Mouse (Mus musculus): Measurements from ENCODE around the gene Igfn1. TPM values are rescaled to one million over a fixed set of nuclear protein-coding genes. Genes with fewer than 3 reads are reported as not detected.

The Igfn1 gene
- total RNA-seq, 2 experiments from 2014 or later = not detected

DNA sequence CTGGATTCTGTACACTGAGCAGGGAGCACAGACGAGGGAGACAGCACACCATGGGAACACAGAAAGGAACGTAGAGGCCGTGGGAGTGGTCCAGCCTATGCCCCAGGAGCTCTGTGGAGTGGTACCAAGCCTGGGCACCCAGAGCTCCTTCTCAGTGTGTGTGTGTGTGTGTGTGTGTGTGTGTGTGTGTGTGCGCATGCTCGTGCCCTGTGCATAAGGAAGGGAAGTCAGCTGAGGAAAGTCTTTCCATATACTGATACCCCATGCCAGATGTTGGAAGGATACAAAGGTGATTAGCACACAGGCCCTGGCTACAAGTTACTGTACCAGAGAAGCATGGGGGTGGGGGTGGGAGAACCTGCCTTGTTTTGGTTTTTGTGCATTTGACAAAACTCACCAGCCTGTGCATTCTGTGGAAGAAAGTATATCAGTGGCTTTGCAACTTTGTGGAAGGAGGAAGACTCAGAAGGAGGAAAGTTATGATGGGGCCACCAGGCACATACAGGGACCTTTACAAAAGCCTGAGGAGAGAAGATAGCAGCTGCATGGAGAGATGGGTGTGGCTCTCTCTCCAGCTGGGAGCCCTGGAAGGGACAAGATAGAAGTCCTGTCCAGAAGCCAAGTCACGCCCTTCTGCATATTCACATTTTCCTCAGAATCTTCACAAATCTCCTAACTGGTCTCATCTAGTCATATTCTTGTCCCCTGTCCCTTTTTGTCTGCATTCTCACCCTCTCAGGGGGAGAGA lies 64.7 kb downstream of the Igfn1 start:
- intact Hi-C loops (cut with DNase I) = loop anchor here (5.0 to 10.0 kb wide), 2 partner anchors 59 to 227 kb away; no protein-coding TSS in a partner anchor
- DNase-seq = no peak

DNA sequence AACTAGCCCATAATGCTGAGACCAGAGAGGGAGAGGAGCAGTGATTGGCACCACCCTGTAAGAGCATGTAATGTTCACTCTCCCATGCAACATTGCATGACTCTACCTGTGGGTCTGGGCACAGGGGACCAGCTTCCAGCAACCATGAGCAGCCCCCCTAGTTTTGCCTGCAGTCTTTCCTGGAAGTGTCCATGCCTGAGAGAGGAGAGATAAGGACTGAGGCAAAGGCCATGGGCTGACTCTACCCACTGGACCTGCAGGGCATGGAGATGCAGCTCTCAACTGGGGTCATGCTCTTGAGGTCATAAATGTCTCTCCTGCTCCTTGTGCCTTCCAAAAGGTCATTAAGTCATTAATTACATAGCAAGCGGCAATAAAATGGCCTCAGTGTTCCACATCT lies 70.1 kb downstream of the Igfn1 start:
- intact Hi-C loops (cut with DNase I) = no loop called here
- DNase-seq = no peak

DNA sequence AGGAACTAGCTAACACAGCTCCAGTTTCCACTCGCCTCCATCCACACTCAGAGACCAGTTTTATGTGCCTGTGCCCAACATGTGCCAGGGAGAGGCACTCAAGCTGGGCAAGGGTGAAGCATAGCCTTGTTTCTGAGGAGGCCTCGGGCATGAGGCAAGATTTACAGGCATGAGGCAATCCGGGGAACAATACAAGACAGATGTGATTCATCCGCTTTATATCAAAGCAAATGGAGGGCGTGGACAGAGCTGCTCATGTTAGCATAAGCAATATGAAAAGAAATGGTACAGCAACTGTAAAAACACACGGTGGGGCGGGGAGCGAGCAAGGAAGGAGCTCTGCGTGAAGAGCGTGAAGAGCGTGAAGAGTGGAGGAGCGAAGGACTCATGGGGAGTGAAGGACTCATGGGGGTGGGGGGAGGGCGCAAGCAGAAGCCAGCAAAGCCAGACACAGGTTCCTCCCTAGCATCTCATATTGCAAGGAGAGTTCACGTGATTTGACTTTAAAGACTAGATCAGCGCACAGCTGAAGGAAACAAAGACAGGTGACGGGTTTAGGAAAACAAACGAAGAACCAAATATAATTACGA lies 72.3 kb downstream of the Igfn1 start:
- DNase-seq = no peak
- intact Hi-C loops (cut with DNase I) = no loop called here

DNA sequence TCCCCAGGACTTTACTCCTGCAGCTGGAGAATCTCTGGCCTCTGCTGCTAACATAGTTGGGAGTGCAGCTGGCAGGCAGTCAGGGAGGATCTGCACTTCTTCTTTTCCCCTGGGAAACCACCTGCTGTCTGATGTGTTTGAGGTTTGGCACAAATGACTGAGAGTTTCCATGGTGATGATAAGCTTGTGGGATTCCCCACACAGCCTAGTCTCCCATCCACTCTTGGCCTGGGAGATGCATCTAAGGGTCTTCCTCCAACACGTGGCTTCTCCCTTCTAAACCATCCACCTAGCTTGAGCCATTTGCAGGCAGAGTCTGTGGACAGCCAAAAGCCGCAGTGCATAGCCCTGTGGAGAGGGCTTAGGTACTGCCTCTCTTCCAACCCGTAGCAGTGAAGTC lies 76.3 kb downstream of the Igfn1 start:
- DNase-seq = no peak
- intact Hi-C loops (cut with DNase I) = no loop called here

DNA sequence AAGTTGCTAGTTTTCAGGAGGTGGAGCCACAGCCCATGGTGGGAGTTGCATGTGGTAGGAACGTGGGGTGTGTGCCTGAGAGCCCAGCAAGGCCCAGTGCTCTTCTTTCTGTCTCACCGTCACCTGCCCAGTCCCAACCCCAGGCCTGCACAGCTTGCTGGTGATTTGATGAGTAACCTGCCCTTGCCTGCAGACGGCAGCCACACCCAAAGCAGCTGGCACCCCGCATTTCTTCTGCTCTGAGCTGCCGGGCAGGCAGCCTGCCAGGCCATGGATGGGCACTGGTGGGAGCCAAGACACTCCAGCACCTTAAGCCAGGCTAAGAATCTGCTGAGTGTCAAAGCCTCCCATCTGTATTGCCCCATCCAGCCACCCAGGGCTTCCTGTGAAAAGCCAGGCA lies 80.3 kb downstream of the Igfn1 start:
- no peak for DNase-seq
- intact Hi-C loops (cut with DNase I) = no loop called here

DNA sequence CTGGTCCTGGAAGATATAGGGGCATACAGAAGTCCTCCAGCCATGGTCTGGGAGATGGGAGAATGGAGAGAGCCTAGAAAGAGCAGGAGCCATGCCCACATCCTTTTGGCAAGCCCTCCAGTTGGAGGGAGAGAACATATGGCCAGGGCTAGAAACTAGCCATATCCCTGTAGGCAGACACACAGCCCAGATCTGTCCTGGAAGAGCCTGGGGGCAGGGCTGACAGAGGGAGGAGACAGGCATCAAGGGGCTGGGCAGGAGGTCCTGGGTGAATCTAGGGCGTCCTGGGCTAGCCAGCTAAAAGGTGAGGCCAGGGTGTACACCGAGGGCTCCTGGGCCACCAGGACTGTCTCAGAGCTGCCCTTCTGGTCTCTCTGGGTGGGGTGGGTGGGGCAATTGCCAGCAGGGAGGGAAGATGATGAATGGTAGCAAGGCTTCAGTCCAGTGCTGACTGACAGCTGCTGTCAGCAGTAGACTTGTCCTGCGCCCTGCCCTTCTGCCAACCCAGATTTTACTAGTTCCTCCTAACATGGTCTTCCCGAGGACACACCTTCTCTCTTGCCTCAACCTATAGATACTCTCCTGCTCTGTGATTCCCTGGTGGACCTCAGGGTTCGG lies 81.7 kb downstream of the Igfn1 start:
- intact Hi-C loops (cut with DNase I) = no loop called here
- DNase-seq = no peak

DNA sequence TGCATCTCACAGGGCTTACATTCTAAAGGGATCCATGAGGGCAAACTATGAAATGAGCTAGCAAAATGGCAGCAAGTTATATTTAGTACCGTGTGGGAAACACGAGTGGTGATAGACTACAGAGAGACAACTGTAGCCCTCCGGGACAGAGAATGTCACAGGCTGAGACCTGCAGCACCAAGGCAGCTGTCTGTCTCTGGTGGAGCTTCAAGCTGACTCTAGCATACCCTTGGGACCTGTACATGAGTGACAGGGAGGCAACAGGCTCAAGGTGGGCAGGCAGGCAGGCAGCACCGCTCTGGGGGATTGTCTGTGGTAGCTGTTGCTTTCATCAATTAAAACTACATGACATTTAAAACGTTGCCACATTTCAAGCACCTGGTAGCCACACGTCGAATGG lies 82.9 kb downstream of the Igfn1 start:
- intact Hi-C loops (cut with DNase I) = no loop called here
- DNase-seq = no peak

DNA sequence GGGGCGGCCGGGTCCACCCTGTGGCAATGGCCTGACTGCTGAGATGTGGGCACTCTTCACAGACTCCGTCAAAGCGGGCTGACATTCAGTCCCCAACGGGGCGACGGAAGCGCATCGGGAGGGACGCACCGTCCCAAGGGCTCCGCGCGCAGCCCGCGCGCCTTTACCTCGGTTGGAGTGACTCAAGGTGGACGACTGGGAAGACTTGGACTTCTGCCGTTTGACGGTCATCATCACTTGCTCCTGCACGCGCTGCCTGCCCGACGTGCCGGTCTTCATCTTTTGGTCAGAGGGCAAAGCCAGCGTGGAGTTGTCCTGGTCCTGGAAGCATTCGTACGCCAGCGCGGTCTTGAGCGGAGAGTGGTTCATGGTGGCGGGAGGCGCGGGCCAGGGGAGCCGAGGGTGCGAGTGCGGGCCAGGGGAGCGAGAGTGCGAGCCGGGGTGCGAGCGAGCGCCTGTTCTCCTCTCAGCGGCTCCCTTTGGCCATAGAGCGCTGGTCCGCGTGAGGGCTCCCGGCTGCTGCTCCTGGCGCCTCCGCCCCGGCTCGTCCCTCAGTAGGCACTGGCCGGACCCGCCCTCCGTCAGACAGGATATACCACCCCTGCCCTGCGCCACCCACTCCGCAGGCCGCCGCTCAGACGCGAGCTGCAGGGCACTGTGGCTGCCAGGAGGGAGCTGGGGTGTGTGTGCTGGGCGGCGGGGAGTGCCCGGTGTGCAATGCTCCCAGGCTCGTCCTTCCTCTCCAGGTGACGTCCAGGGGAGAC lies 87.3 kb downstream of the Igfn1 start, which contains the start of gene Pkp1:
Pkp1 (minus strand) TSS at position 564 of the 764 bp plus-strand sequence.
- no peak for DNase-seq
- intact Hi-C loops (cut with DNase I) = no loop called here

DNA sequence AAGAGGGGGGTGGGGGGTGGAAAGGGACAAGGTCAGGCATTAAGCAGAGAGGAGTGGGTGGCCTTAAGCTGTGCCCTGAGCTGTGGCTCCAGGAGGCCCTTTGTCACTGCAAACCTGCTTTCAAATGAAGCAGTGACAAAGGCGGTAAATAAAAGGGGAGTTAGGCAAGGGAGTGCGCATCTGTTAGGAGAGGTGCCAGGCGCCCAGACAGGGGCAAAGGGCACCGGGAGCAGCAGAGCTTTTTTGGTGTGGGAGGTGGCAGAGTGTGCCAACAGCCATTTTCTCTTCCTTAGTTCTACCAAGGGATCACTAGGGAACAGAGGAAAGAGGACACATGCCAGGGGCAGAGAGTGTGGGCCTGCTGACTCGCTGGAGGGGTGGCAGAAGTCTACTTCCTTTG lies 88.9 kb downstream of the Igfn1 start:
- intact Hi-C loops (cut with DNase I) = no loop called here
- DNase-seq = no peak

DNA sequence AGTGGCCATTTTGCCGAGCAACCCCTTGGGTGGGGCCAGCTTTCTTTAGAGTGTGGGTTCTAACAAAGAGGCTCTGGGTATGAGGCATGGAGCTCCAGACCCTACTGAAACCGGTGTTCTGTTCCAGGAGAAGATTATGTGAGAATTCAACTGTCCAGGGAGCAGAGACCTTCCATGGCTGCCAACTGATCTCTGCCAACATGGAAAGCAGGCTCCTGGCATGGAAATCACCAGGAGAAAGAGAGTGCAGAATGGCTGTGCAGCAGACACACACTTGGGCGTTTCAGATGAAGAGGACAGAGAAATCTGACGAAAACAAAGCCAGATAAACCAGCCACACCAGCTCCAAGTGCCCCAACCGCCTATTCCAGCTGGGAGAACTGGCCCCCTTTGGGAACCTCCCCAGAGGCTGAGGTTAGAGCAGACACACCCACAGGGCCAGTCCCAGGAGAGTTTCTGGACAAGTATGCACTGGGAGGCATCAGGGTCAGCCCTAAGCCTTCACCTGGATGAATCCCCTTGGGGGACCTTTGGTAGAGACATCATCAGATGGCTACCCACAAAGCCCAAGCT lies 89.6 kb downstream of the Igfn1 start:
- intact Hi-C loops (cut with DNase I) = no loop called here
- DNase-seq = no peak

DNA sequence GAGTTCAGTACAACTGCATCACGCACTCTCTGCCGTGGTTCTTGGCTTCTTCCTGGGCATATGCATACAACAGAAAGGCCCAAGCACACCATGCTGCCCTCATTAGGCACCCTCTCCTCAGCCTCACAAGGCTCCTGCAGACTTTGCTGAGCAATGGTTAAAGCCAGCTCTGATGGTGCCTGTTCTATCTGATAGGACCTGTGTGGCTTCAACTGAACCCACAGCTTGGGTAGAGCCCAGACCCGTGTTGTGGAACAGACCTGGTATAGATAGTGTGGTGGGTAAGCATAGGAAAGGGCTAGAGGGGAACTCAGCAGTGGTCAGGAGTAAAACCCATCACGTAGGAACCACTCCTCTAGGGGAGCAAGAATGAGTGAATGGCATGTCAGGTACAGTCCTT lies 92.5 kb downstream of the Igfn1 start:
- intact Hi-C loops (cut with DNase I) = no loop called here
- DNase-seq = no peak

DNA sequence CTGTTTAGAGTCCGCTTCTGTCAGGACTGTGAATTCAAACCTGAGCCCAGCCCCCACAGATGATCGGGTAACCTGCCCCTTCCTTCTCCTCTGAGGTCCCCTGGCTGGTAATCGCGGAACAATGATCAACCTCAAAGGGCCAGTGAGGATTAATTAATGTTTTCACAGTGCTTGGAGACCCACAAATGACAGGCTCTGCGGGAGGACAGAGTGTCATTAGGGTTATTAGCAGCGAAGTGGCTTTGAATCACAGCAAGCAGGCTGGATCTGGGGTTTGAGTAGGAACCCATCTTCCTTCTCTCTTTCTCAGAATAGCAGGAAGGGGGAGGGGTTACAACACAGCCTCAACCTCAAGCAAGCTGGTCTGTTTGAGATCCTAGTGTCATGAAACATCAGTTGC lies 96.8 kb downstream of the Igfn1 start:
- intact Hi-C loops (cut with DNase I) = no loop called here
- DNase-seq = no peak

DNA sequence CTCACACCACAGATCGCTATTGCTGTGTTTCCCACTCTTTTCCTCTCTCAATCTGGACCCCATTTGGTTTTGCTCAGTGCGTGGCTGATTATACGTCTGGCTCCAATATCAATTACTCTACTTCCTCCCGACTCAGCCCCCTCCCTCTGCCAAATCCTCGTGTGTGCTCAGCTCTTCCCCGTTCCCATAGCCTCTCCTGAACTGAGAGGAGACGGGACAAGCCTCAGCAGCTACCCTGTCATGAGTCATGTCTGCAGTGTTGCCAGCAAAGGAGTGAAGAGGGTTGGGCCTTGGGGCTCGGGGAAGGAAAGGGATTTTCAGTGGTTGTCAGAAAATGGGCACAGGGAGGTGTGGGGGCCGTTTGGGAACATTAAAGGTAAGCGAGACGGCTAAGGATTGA lies 99.4 kb downstream of the Igfn1 start:
- DNase-seq = no peak
- intact Hi-C loops (cut with DNase I) = no loop called here

Other genes with a start within 250 kb of the Igfn1 start
- 10 to 100 TPM in 1 of 2 experiments, 1 to 10 TPM in 1; 9.7 to 13.3 TPM for gene Phlda3, start 240.2 kb downstream of the Igfn1 start, total RNA-seq (2021)
- gene Tnni1, start 226.9 kb downstream of the Igfn1 start, total RNA-seq (2021) = 1 to 10 TPM; 1.0 to 1.4 TPM
- gene Lad1, start 187.7 kb downstream of the Igfn1 start, total RNA-seq (2021) = 1 to 10 TPM; 5.6 to 8.2 TPM
- gene Tnnt2, start 170.0 kb downstream of the Igfn1 start, total RNA-seq (2021) = 1,000 to 10,000 TPM; 8,733 to 8,759 TPM
- gene Pkp1, start 87.1 kb downstream of the Igfn1 start, total RNA-seq (2021) = not detected
- gene Tmem9, start 1.8 kb upstream of the Igfn1 start, total RNA-seq (2021) = 10 to 100 TPM; 16.1 to 19.4 TPM
- gene Ascl5, start 44.5 kb upstream of the Igfn1 start, total RNA-seq (2021) = not detected
- 1 to 10 TPM; 3.4 to 5.7 TPM for gene Cacna1s, start 46.4 kb upstream of the Igfn1 start, total RNA-seq (2021)
- gene Kif21b, start 125.0 kb upstream of the Igfn1 start, total RNA-seq (2021) = under 1 TPM; 0.92 to 0.95 TPM
- not detected for gene Mroh3, start 206.5 kb upstream of the Igfn1 start, total RNA-seq (2021)
- not detected for gene Inava, start 227.9 kb upstream of the Igfn1 start, total RNA-seq (2021)